Mouse (Mus musculus) brown adipose tissue, adult 24 weeks (tissue): ENCODE measurements around the gene Unc5b. TPM values are rescaled to one million over a fixed set of nuclear protein-coding genes. Genes with fewer than 3 reads are reported as not detected.

Source experiments
- H3K27ac ChIP-seq: fragments of 200-500 bp; replicated peaks from 2 replicates; pipeline ENCODE4 v1.5.1; 2012; ENCODE audit warnings: low read depth, mild to moderate bottlenecking, low read length
- H3K4me1 ChIP-seq: fragments of 200-500 bp; 2 replicates; pipeline ENCODE4 v1.6.1; 2012; ENCODE audit warnings: low read length, mixed read lengths; ENCODE audit not compliant: control insufficient read depth, insufficient read depth, insufficient read length
- H3K4me3 ChIP-seq: fragments of 200-500 bp; 2 replicates; pipeline ENCODE4 v1.5.1; 2012; ENCODE audit warnings: low read depth, mild to moderate bottlenecking, low read length, moderate library complexity; ENCODE audit not compliant: insufficient read depth
- polyA plus RNA-seq: library from polyadenylated mRNA; stranded (reverse); fragments of >200 nt; gene quantifications from 2 replicates; pipeline ENCODE4 v1.2.4, GENCODE M21; 2012; ENCODE audit not compliant: missing spikeins, insufficient read depth, insufficient read length

Unc5b gene
- polyA plus RNA-seq, 1 experiment = 1.7 TPM

DNA sequence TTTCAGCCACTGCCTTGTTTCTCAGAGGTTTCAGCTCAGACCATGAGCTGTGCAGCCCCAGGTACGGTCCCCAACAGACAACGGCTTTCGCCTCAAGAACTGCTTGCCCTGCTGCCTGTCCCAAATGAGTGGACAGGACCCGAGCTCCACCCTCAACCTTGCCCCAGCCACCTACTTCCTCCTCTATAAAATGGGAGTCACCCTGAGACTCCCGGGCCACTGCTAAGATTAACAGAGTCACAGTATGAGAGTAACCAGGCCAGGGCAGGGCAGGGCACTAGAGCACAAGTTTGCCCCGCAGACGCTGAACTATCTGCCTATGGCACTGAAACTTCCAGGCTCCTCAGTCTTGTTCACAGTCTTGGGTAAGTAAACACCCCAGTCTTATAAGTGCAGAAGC lies 34.9 kb downstream of the Unc5b start:
- H3K27ac ChIP-seq = peak overlapping the region; percentile 28
- peaks cover 51% of the 10 kb centered on the region for H3K4me1 ChIP-seq
- H3K4me3 ChIP-seq = no peak overlapping the region

DNA sequence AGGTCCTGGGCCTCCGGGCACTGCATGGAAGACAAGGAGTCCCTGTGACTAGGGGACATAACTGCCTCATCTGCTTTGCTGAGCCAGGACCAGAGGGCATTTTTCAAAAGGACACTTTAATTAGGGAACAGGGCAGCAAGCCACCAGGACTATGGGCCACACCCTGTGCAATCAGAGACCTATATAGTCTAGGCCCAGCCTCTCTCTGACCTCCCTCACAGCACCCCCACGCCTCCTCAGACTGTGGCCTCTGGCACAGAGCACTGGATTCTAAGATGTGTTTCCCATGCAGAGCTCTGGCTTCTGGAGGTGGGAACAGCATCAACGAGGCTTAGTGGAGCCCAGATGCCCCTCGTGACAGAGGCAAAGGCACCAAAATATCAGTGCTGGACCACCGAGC lies 35.4 kb downstream of the Unc5b start:
- H3K4me3 ChIP-seq = no peak overlapping the region
- H3K4me1 ChIP-seq = peaks cover 49% of the 10 kb centered on the region
- peak overlapping the region; percentile 28 for H3K27ac ChIP-seq

- H3K4me3 ChIP-seq = no peak overlapping the region
- no peak overlapping the region; the same call in 1 of the 2 replicates for H3K27ac ChIP-seq
- H3K4me1 ChIP-seq = peaks cover 45% of the 10 kb centered on the region
These were observed 36.6 kb downstream of the Unc5b start for GRCm38 (mm10) chr10:60794792-60795191.

DNA sequence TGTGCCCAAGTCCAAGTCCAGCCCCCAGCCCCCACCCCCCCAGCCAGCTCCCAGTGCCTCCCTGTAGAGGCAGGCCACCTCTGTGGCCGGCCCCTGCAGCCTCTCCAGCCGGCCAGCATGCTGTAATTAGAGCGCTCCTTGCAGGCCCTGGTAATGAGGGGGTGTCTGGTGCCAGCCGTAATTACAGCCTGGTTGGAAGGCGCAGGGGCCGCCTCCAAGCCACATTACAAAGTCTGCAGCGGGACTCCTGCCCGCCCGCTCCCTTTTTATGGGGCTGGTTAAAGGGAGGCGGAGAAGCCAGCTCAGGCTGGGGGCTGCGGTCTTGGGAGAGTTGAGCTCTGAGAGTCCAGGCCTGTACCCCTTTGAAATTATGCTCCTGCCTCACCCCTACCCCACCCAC lies 37.0 kb downstream of the Unc5b start:
- H3K27ac ChIP-seq = no peak overlapping the region
- H3K4me1 ChIP-seq = peaks cover 44% of the 10 kb centered on the region
- H3K4me3 ChIP-seq = no peak overlapping the region

DNA sequence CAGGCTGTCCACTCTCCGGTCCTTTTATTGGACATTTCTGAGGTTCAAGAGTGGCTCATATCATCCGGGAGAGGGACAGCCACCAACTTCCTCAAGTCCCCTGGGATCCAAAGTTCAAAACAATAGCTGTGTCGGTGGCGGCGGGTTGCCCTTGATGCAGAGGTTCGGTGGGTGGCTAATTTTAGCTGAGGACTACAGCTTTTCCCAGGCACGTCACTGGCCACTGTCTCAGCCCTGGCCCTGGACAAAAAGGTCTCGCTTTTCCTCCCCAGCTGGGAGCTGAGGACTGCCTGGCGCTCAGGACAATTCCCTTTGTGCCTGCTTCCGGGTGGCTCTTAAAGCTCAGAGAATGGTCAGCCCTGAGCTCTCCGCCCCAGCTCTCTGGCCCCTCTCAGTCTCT lies 38.5 kb downstream of the Unc5b start:
- Histone ChIP-seq H3K27ac (peak overlapping the region; percentile 90), H3K4me1 (peaks cover 37% of the 10 kb centered on the region), H3K4me3 (no peak overlapping the region)

GRCm38 (mm10) chr10:60792365-60792764 lies 39.0 kb downstream of the Unc5b start:
- H3K4me3 ChIP-seq = no peak overlapping the region
- peaks cover 38% of the 10 kb centered on the region for H3K4me1 ChIP-seq
- peak overlapping the region; percentile 86 for H3K27ac ChIP-seq

- H3K4me3 ChIP-seq = no peak overlapping the region
- H3K4me1 ChIP-seq = peaks cover 24% of the 10 kb centered on the region
- H3K27ac ChIP-seq = no peak overlapping the region
These were observed 40.5 kb downstream of the Unc5b start for GRCm38 (mm10) chr10:60790912-60791311.

DNA sequence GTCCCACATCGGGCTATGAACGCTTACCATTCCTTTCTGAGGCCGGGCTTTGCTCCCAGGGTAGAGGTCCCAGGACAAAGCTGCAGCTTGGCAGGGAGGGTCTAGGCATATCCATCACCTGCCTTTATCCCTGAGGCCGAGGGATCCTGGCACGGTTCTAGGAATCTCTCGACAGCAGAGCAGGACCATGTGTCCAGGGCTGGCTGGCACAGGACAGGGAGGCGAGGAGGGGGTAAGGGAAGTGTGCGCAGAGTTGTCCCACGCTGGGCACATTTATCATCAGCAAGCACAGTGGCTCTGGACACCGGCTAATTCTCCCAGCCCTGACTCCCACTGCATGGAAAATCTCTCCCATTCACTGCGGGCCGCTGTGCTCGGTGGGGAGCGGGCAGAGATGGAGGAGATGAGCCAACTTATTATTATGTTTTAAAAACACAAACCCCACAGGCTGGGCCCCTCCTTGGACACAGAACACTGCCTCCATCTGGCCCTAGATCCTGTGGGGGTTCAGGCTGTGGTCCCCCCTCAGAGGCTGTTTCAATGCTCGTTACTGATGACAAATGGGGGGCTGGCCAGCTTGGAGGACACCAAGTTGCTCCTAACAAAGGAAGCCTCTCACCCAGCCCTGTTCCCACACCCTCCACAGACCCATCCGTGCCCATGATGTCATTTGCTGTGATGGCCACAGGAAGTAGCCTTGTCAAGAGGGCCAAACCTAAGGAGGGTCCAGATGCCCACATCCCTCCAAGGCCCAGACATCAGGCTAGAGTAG lies 43.9 kb downstream of the Unc5b start:
- Histone ChIP-seq H3K27ac (no peak overlapping the region), H3K4me1 (peaks cover 12% of the 10 kb centered on the region), H3K4me3 (no peak overlapping the region)

DNA sequence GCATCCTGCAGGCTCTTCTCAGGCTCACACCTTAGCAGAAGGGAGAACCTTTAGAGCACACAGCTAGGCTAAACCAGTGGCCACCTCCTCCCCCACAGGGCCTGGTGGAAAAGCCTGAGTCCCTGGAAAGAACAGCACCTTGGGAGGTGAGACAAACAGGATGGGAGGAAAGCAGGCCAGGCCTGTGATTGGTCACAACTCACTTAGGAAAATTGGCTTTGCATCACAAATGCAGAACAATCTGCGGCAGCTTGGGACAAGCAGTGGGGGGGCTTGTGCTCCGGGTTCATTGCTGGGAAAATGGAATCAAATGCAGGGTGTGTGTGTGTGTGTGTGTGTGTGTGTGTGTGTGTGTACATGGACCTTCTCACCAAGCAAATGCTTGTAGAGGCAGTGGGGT lies 47.8 kb downstream of the Unc5b start:
- H3K27ac ChIP-seq = no peak overlapping the region
- H3K4me1 ChIP-seq = 0 out of 2 replicates have a peak, but pooled peaks cover 2% of the 10 kb centered on the region
- H3K4me3 ChIP-seq = no peak overlapping the region

- Histone ChIP-seq H3K4me3 (no peak overlapping the region), H3K4me1 (no peaks in the 10 kb centered on the region)
These were observed 51.8 kb downstream of the Unc5b start for GRCm38 (mm10) chr10:60779628-60780027.

DNA sequence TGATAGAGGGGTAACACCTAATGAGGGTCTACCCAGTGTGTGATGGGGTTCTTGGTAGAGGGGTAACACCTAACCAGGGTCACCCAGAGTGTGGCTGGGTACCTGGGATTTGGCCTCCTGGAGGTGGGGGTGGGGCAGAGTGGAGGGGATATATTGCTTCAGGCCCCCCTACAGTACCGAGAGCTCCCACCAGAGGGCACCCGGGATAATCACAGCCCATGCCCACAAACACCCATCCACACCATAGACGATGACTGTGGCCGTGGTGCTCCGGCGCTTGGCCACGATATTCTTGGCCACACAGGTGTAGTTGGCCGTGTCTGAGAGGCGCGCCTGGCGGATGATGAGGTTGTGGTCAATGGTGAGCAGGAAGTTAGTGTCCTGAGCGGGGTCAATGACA lies 52.8 kb downstream of the Unc5b start:
- no peak overlapping the region for H3K4me3 ChIP-seq
- H3K4me1 ChIP-seq = no peaks in the 10 kb centered on the region
- H3K27ac ChIP-seq = no peak overlapping the region

More at GRCm38 (mm10) chr10:60779628-60780027, 51.8 kb downstream of the Unc5b start:
- H3K27ac ChIP-seq = no peak overlapping the region

GRCm38 (mm10) chr10:60775473-60775872 lies 55.9 kb downstream of the Unc5b start:
- H3K27ac ChIP-seq = no peak overlapping the region
- no peak overlapping the region for H3K4me3 ChIP-seq
- no peaks in the 10 kb centered on the region for H3K4me1 ChIP-seq

GRCm38 (mm10) chr10:60774616-60775015 lies 56.8 kb downstream of the Unc5b start:
- no peaks in the 10 kb centered on the region for H3K4me1 ChIP-seq
- no peak overlapping the region for H3K4me3 ChIP-seq
- no peak overlapping the region for H3K27ac ChIP-seq

GRCm38 (mm10) chr10:60770855-60771254 lies 60.5 kb downstream of the Unc5b start:
- Histone ChIP-seq H3K4me3 (no peak overlapping the region), H3K27ac (no peak overlapping the region), H3K4me1 (no peaks in the 10 kb centered on the region)

DNA sequence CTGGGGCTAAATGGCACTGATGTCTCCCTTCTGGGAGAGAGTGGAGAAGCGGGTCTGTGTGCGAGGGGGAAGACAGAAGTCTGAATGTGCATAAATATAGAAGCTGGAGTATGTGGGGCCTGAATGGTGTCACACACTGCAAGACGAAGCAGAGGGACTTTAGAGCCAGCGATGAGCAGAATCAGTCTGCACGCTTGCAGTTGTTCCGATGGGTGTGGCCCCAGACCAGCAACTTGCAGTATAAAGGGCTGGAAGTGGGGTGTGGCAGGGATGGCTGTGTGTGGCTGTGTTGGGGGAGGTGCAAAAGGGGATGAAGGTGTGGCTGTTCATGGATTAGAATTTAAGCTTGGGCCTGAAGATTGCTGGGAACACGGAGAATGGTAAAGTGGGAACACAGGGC lies 62.8 kb downstream of the Unc5b start:
- Histone ChIP-seq H3K4me3 (no peak overlapping the region), H3K27ac (no peak overlapping the region), H3K4me1 (no peaks in the 10 kb centered on the region)

DNA sequence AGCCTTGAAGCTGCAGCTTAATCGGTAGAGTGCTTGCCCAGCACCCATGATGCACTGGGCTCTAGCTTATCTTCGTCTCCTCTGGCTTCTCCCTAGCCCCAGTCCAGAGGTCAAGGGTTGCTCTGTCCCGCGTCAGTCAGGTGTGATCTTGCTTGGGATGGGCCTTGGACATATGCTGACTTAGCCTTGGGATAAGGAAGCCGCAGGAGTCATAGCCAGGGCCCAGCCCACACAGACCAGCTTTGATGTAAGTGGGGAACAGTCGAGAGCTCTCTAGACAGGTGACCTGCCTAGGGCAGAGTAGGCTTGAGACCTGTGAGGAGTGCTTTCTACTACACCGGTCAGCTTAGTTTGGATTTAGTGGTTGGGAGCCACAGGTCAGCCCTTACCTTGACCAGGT lies 64.0 kb downstream of the Unc5b start:
- no peak overlapping the region for H3K27ac ChIP-seq
- no peaks in the 10 kb centered on the region for H3K4me1 ChIP-seq
- H3K4me3 ChIP-seq = no peak overlapping the region
